Mouse (Mus musculus) lung, adult 2 months (tissue): ENCODE measurements around the gene Pigs.

Source experiments
- CTCF ChIP-seq: fragments of 200-500 bp; IDR thresholded peaks from 2 replicates; pipeline ENCODE4 v1.5.1; 2011; ENCODE audit warnings: mild to moderate bottlenecking, low read length, control low read depth; ENCODE audit not compliant: insufficient read depth
- POLR2A ChIP-seq: fragments of 200-500 bp; IDR thresholded peaks from 2 replicates; pipeline ENCODE4 v1.6.1; 2011; ENCODE audit warnings: low read depth, mild to moderate bottlenecking, control low read depth, low read length, borderline replicate concordance; ENCODE audit errors: extremely low read depth

DNA sequence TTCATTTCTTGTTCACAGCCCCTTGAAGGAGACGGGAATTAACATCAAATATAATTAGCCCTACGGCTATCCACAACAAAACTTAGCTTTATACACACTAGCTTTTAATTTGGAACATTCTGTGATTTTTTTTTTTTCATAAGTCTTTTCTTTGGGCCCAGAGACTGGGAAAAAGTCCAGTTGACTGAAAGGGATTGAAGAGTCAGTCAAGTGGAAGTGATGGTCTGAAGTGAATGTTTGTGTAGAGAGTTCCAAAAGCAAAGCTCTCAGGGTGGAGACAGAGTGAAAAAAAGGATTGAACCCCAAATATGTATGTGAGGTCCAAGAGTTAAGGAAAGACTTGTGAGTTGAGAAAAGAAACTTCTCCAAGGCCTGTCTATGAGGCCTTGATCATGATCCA, 9.8 kb upstream of the Pigs start:
- no peak for TF ChIP-seq CTCF
- no peak for TF ChIP-seq POLR2A
